Mouse (Mus musculus) hindbrain, embryonic 13.5 days (tissue): ENCODE results near the gene Zfp638. TPM values are rescaled to one million over a fixed set of nuclear protein-coding genes. Genes with fewer than 3 reads are reported as not detected.
A peak's percentile ranks its signal among the peaks of the same experiment; 100 is the strongest.

Experiments
- ATAC-seq: fragments of 200-750 bp; cut with Nextera tagmentation; 2 replicates; pipeline ENCODE4 v1.8.0; 2017; ENCODE audit warnings: moderate TSS enrichment; ENCODE audit not compliant: low FRiP score
- H3K27ac ChIP-seq: fragments of 300-500 bp; sonication (generic); 2 replicates; pipeline ENCODE4 v1.5.1; 2015; ENCODE audit warnings: inconsistent platforms, mild to moderate bottlenecking, moderate library complexity
- H3K27me3 ChIP-seq: fragments of 300-500 bp; sonication (generic); 2 replicates; pipeline ENCODE4 v1.6.1; 2015; ENCODE audit warnings: mild to moderate bottlenecking, inconsistent platforms
- H3K36me3 ChIP-seq: fragments of 300-500 bp; sonication (generic); 2 replicates; pipeline ENCODE4 v1.6.1; 2015; ENCODE audit warnings: mild to moderate bottlenecking, inconsistent platforms
- H3K4me1 ChIP-seq: fragments of 300-500 bp; sonication (generic); replicated peaks from 2 replicates; pipeline ENCODE4 v1.6.1; 2015; ENCODE audit warnings: inconsistent platforms
- H3K4me2 ChIP-seq: fragments of 300-500 bp; sonication (generic); 2 replicates; pipeline ENCODE4 v1.6.1; 2015; ENCODE audit warnings: inconsistent platforms, mild to moderate bottlenecking, moderate library complexity
- H3K4me3 ChIP-seq: fragments of 300-500 bp; sonication (generic); 2 replicates; pipeline ENCODE4 v1.5.1; 2015; ENCODE audit warnings: mild to moderate bottlenecking, inconsistent platforms
- H3K9ac ChIP-seq: fragments of 300-500 bp; sonication (generic); 2 replicates; pipeline ENCODE4 v1.6.1; 2015; ENCODE audit warnings: mild to moderate bottlenecking, inconsistent platforms
- H3K9me3 ChIP-seq: fragments of 300-500 bp; sonication (generic); 2 replicates; pipeline ENCODE4 v1.6.1; 2016; ENCODE audit warnings: inconsistent platforms
- WGBS: fragments of 180-500 bp; shearing (Covaris S2); methylation state at CpG from one replicate; pipeline ENCODE4 v1.1.7; 2015; 5-methylcytosine and 5-hydroxymethylcytosine counted together
- polyA plus RNA-seq: library from polyadenylated mRNA; unstranded; fragments of >200 nt; fragmentation: Nextera tagmentation; extraction: Ambion mirVana; gene quantifications from 2 replicates; pipeline ENCODE4 v1.2.1, GENCODE M21; 2015

Zfp638 gene
- polyA plus RNA-seq, 1 experiment from 2014 or later, result 87.8 TPM

- H3K4me1 ChIP-seq, result no peaks in the 10 kb centered on the region
- 97% methylated on average over 1 of the region's 1 CpGs for WGBS
- no peaks in the 10 kb centered on the region for H3K9me3 ChIP-seq
- no peak overlapping the region for H3K27ac ChIP-seq
- no peak overlapping the region for H3K4me3 ChIP-seq
- no peak overlapping the region for H3K4me2 ChIP-seq
- no peak for ATAC-seq
- H3K27me3 ChIP-seq, result no peaks in the 10 kb centered on the region
- H3K9ac ChIP-seq, result no peak overlapping the region
- no peaks in the 10 kb centered on the region for H3K36me3 ChIP-seq
Observed at GRCm38 (mm10) chr6:83893086-83893485, 26.2 kb downstream of the Zfp638 start.

- H3K4me1 ChIP-seq, result no peaks in the 10 kb centered on the region
- no peaks in the 10 kb centered on the region for H3K9me3 ChIP-seq
- H3K36me3 ChIP-seq, result no peaks in the 10 kb centered on the region
- WGBS, result 96% methylated on average over 1 of the region's 1 CpGs
- ATAC-seq, result no peak
- no peak overlapping the region for H3K4me2 ChIP-seq
- no peak overlapping the region for H3K9ac ChIP-seq
- no peak overlapping the region for H3K27ac ChIP-seq
- H3K4me3 ChIP-seq, result no peak overlapping the region
- no peaks in the 10 kb centered on the region for H3K27me3 ChIP-seq
Observed at GRCm38 (mm10) chr6:83893584-83893983, 26.7 kb downstream of the Zfp638 start.

DNA sequence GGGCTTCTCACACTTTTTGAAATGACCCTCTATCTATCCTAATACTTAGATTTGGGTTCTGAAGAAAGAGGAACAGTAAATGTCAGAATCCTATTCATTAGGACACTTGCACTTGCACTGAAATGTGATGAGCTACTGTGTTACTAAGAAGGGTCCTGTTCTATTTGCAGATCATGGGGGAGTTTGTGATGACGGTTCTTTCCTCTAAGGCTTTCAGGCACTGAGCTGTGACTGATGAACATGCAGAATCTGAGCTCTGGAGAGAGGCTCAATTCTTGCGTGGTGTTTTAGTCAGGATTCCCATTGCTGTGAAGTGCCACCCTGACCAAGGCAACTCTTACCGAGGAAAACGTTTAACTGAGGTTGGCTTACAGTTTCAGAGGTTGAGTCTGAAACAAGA is 32.2 kb downstream of the Zfp638 start:
- Histone ChIP-seq H3K27ac (no peak overlapping the region), H3K36me3 (no peaks in the 10 kb centered on the region), H3K27me3 (no peaks in the 10 kb centered on the region), H3K4me2 (no peak overlapping the region), H3K9ac (no peak overlapping the region), H3K4me1 (no peaks in the 10 kb centered on the region), H3K4me3 (no peak overlapping the region), H3K9me3 (no peaks in the 10 kb centered on the region)
- no peak for ATAC-seq
- WGBS, result 67% methylated on average over 4 of the region's 4 CpGs

DNA sequence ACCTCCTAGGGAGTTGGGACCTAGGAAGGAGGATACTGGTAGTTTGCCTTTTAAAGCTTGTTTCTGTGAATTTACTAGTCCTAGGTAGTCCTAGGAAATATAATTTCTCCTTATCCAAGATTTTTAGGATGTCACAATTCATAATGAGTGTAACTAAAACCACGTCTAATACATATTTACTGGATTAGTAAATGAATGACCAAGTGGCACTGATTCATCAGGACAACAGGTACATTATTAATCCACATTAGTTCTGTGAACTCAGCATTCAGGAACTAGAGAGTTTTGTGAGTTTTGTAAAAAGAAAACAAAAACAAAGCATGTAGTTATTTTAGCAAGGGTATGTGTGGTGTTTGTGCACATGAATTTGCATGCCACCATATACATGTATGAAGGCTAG is 38.4 kb downstream of the Zfp638 start:
- H3K4me3 ChIP-seq, result no peak overlapping the region
- no peaks in the 10 kb centered on the region for H3K9me3 ChIP-seq
- no peaks in the 10 kb centered on the region for H3K4me1 ChIP-seq
- no peak overlapping the region for H3K4me2 ChIP-seq
- 85% methylated on average over 1 of the region's 1 CpGs for WGBS
- no peaks in the 10 kb centered on the region for H3K36me3 ChIP-seq
- no peaks in the 10 kb centered on the region for H3K27me3 ChIP-seq
- ATAC-seq, result no peak
- H3K27ac ChIP-seq, result no peak overlapping the region
- no peak overlapping the region for H3K9ac ChIP-seq

- ATAC-seq, result no peak
- Histone ChIP-seq H3K9ac (no peak overlapping the region), H3K4me3 (no peak overlapping the region), H3K27me3 (no peaks in the 10 kb centered on the region), H3K27ac (no peak overlapping the region), H3K36me3 (no peaks in the 10 kb centered on the region), H3K4me1 (no peaks in the 10 kb centered on the region), H3K9me3 (no peaks in the 10 kb centered on the region), H3K4me2 (no peak overlapping the region)
Observed at GRCm38 (mm10) chr6:83906659-83907058, 39.8 kb downstream of the Zfp638 start.

DNA sequence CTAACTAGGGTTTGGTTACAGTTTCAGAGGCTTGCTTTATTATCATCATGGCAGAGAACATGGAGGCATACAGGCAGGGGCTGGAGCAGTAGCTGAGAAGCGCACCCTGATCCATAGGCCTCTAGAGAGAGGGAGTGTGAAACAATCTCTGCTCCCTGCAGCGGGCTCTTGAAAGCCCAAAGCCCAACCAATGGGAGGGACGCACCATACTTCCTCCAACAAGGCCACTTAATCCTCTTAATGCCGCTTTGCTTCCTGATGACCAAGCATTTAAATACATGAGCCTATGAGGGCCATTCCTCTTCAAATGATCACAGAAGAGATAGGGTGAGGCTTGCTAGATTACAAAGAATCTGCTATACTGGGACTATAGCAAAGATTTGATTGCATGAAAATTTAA is 41.5 kb downstream of the Zfp638 start:
- no peaks in the 10 kb centered on the region for H3K36me3 ChIP-seq
- no peaks in the 10 kb centered on the region for H3K9me3 ChIP-seq
- no peak overlapping the region for H3K4me3 ChIP-seq
- no peak for ATAC-seq
- no peak overlapping the region for H3K27ac ChIP-seq
- no peaks in the 10 kb centered on the region for H3K27me3 ChIP-seq
- no peak overlapping the region for H3K9ac ChIP-seq
- no peaks in the 10 kb centered on the region for H3K4me1 ChIP-seq
- H3K4me2 ChIP-seq, result no peak overlapping the region
- WGBS, result 34% methylated on average over 4 of the region's 4 CpGs

DNA sequence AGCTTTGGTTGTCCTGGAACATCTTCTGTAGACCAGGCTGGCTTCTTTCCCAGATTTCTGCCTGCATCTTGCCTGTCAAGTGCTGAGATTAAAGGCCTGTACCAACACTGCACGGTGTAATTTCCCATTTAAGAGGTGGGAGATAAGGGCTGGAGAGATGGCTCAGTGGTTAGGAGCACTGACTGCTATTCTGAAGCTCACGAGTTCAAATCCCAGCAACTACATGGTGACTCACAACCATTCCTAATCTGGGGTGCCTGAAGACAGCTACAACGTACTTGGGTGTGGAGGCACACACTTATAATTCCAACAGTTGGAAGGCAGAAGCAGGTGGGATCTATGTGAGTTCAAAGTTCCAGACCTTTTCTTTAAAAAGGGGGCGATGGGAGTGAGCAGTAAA is 46.8 kb downstream of the Zfp638 start:
- Histone ChIP-seq H3K9ac (no peak overlapping the region), H3K4me2 (0 out of 2 replicates have a peak overlapping the region, but pooled peaks have one; percentile 71), H3K27ac (no peak overlapping the region), H3K9me3 (no peaks in the 10 kb centered on the region), H3K27me3 (no peaks in the 10 kb centered on the region), H3K4me1 (peaks cover 3% of the 10 kb centered on the region; the same call in 1 of the 2 replicates), H3K36me3 (no peaks in the 10 kb centered on the region), H3K4me3 (peak overlapping the region; percentile 78)
- peak; percentile 33 for ATAC-seq
- WGBS, result 49% methylated on average over 4 of the region's 4 CpGs

DNA sequence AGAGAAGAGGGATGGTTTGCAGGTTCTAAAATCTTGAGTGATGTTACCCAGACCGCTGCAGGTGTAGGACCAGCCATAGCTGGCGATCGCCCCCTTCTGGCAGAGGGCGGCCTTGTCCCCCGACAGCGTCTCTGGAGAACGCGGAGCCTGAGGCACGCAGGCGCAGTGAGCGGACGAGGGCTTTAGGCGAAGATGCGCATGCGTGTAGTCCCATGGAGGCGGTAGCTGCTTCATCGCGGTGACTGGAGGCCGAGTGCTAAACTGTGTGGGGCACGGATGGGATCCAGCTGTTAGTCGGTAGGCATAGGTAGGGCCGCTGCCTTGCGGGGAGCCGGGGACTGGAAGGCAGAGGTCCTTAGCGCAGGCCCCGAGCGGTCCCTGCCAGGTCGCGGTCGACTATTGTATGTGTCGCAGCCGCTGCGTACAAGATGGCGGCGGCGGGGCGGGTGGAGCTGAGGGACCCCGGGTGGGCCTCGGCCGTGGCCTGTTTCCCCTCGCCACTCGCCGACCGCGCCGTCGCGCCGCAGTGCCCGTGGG is 47.3 kb downstream of the Zfp638 start:
- H3K9me3 ChIP-seq, result no peaks in the 10 kb centered on the region
- peak overlapping the region; percentile 99 for H3K27ac ChIP-seq
- H3K36me3 ChIP-seq, result no peaks in the 10 kb centered on the region
- peak overlapping the region; percentile 97 for H3K9ac ChIP-seq
- H3K4me3 ChIP-seq, result peak overlapping the region; percentile 78
- H3K4me2 ChIP-seq, result peak overlapping the region; percentile 71; the same call in 1 of the 2 replicates
- peaks cover 3% of the 10 kb centered on the region; the same call in 1 of the 2 replicates for H3K4me1 ChIP-seq
- no peaks in the 10 kb centered on the region for H3K27me3 ChIP-seq
- WGBS, result under 1% methylated on average over 45 of the region's 50 CpGs
- peak; percentile 97 for ATAC-seq

- Histone ChIP-seq H3K27me3 (no peaks in the 10 kb centered on the region), H3K9me3 (no peaks in the 10 kb centered on the region), H3K4me1 (peaks cover 3% of the 10 kb centered on the region; the same call in 1 of the 2 replicates), H3K4me3 (peak overlapping the region; percentile 78), H3K9ac (peak overlapping the region; percentile 97), H3K27ac (peak overlapping the region; percentile 99), H3K4me2 (peak overlapping the region; percentile 71), H3K36me3 (no peaks in the 10 kb centered on the region)
- peak; percentile 86 for ATAC-seq
- under 1% methylated on average over 40 of the region's 40 CpGs for WGBS
Observed at GRCm38 (mm10) chr6:83914720-83915271, 47.9 kb downstream of the Zfp638 start.

DNA sequence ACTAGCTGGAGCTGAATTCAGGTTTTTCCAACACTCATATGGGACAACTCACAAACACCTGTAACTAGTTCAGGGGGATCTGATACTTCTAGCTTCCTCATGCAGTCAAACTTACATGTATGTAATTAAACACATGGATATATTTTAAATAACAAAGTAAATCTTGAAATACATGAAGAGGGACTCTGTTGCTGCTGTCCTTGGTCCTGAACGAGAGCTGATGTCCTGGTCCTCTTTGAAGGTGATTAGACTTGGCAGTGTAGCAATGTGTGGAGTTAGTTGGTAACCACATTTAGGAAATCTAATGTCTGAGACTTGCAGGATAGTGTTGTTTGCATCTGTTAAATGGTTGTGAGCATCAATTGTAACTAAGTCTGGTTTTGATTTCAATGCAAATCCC is 60.5 kb downstream of the Zfp638 start:
- no peaks in the 10 kb centered on the region for H3K27me3 ChIP-seq
- no peak overlapping the region for H3K9ac ChIP-seq
- peaks cover 21% of the 10 kb centered on the region for H3K4me1 ChIP-seq
- H3K36me3 ChIP-seq, result peaks cover 14% of the 10 kb centered on the region
- 89% methylated on average over 1 of the region's 1 CpGs for WGBS
- no peak overlapping the region for H3K4me2 ChIP-seq
- no peaks in the 10 kb centered on the region for H3K9me3 ChIP-seq
- no peak overlapping the region for H3K27ac ChIP-seq
- H3K4me3 ChIP-seq, result no peak overlapping the region
- ATAC-seq, result no peak

- Histone ChIP-seq H3K9me3 (no peaks in the 10 kb centered on the region), H3K9ac (no peak overlapping the region), H3K27ac (no peak overlapping the region), H3K36me3 (peaks cover 14% of the 10 kb centered on the region), H3K4me1 (peaks cover 23% of the 10 kb centered on the region), H3K4me3 (no peak overlapping the region), H3K4me2 (no peak overlapping the region), H3K27me3 (no peaks in the 10 kb centered on the region)
- no peak for ATAC-seq
- WGBS, result 88% methylated on average over 2 of the region's 2 CpGs
Observed at GRCm38 (mm10) chr6:83928225-83928624, 61.3 kb downstream of the Zfp638 start.

- no peak overlapping the region for H3K9ac ChIP-seq
- 94% methylated on average over 2 of the region's 2 CpGs for WGBS
- ATAC-seq, result no peak
- peaks cover 35% of the 10 kb centered on the region for H3K36me3 ChIP-seq
- no peaks in the 10 kb centered on the region for H3K27me3 ChIP-seq
- H3K9me3 ChIP-seq, result no peaks in the 10 kb centered on the region
- H3K4me2 ChIP-seq, result no peak overlapping the region
- no peak overlapping the region for H3K27ac ChIP-seq
- H3K4me3 ChIP-seq, result no peak overlapping the region
- no peaks in the 10 kb centered on the region for H3K4me1 ChIP-seq
Observed at GRCm38 (mm10) chr6:83939492-83939891, 72.6 kb downstream of the Zfp638 start.

DNA sequence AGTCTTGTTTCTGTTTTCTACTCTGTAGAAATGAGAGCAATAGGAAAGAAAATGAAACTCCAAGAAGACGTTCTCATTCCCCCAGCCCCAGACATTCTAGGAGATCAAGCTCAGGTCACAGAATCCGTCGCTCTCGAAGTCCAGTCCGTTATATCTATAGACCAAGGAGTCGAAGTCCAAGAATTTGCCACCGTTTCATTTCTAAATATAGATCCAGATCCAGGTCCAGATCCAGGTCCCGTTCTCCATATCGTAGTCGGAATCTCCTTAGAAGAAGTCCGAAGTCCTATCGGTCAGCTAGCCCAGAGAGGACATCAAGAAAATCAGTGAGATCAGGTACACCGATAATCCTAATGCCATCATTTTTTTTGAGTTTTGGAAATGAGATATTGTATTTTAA is 75.9 kb downstream of the Zfp638 start:
- H3K9ac ChIP-seq, result no peak overlapping the region
- ATAC-seq, result no peak
- H3K4me1 ChIP-seq, result no peaks in the 10 kb centered on the region
- H3K4me3 ChIP-seq, result no peak overlapping the region
- H3K36me3 ChIP-seq, result peaks cover 54% of the 10 kb centered on the region
- H3K27me3 ChIP-seq, result no peaks in the 10 kb centered on the region
- 97% methylated on average over 13 of the region's 13 CpGs for WGBS
- no peaks in the 10 kb centered on the region for H3K9me3 ChIP-seq
- H3K4me2 ChIP-seq, result no peak overlapping the region
- H3K27ac ChIP-seq, result no peak overlapping the region
